Mouse (Mus musculus): ENCODE measurements around the gene Pnck. TPM values are rescaled to one million over a fixed set of nuclear protein-coding genes. Genes with fewer than 3 reads are reported as not detected.

Gene Pnck
- polyA plus RNA-seq, 1 experiment from 2014 or later: 143 TPM

- H3K4me2 ChIP-seq (ENCODE audit: low read length): no peak overlapping the region
- no peak for ATAC-seq
- H3K4me3 ChIP-seq (replicated peaks; ENCODE audit: low read length): no peak overlapping the region
- H3K9me3 ChIP-seq (ENCODE audit: control insufficient read depth, low read length): no peaks in the 10 kb centered on the region
- no peak overlapping the region for H3K9ac ChIP-seq (replicated peaks; ENCODE audit: low read depth, low read length)
- no peaks in the 10 kb centered on the region for H3K27me3 ChIP-seq (replicated peaks; ENCODE audit: control insufficient read depth, insufficient read depth, low read length)
- H3K36me3 ChIP-seq (ENCODE audit: control insufficient read depth, insufficient read depth): no peaks in the 10 kb centered on the region
- no peak overlapping the region for H3K27ac ChIP-seq (ENCODE audit: low read length)
- H3K4me1 ChIP-seq (replicated peaks; ENCODE audit: control insufficient read depth, insufficient read depth, low read length): peaks cover under 1% of the 10 kb centered on the region; the same call in 1 of the 2 replicates
- WGBS: 88% methylated on average over 6 of the region's 6 CpGs
These were observed 6.5 kb downstream of the Pnck start for GRCm38 (mm10) chrX:73653392-73653791.

DNA sequence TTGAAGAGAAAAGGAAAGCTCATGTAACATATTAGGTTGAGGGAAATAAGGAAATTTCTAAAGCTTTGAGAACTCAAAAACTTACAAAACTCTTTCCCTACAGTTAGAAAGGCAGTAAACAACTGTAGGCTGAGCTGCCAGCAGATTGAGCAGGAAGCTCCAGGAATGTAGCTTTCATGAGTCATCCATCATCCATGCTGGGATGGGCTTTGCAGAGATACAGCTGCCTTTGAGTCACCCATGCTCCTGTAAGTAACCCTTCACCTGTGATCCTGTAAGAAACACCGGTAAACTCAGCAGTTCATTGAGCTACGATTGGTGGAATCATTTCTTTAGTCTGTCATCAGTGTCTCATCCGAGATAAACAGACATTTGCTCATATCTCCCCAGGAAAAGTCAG is 9.0 kb downstream of the Pnck start:
- Histone ChIP-seq H3K4me2 (ENCODE audit: low read length) (no peak overlapping the region), H3K27ac (ENCODE audit: low read length) (no peak overlapping the region), H3K27me3 (replicated peaks; ENCODE audit: control insufficient read depth, insufficient read depth, low read length) (no peaks in the 10 kb centered on the region), H3K4me3 (replicated peaks; ENCODE audit: low read length) (no peak overlapping the region), H3K4me1 (replicated peaks; ENCODE audit: control insufficient read depth, insufficient read depth, low read length) (no peaks in the 10 kb centered on the region), H3K9me3 (ENCODE audit: control insufficient read depth, low read length) (no peaks in the 10 kb centered on the region), H3K36me3 (ENCODE audit: control insufficient read depth, insufficient read depth) (no peaks in the 10 kb centered on the region), H3K9ac (replicated peaks; ENCODE audit: low read depth, low read length) (no peak overlapping the region)
- WGBS: 81% methylated on average over 3 of the region's 3 CpGs
- ATAC-seq: no peak

- no peak overlapping the region for H3K4me3 ChIP-seq (replicated peaks; ENCODE audit: low read length)
- H3K9me3 ChIP-seq (ENCODE audit: control insufficient read depth, low read length): no peaks in the 10 kb centered on the region
- WGBS: 26% methylated on average over 4 of the region's 4 CpGs
- no peaks in the 10 kb centered on the region for H3K4me1 ChIP-seq (replicated peaks; ENCODE audit: control insufficient read depth, insufficient read depth, low read length)
- no peaks in the 10 kb centered on the region for H3K36me3 ChIP-seq (ENCODE audit: control insufficient read depth, insufficient read depth)
- no peak overlapping the region for H3K4me2 ChIP-seq (ENCODE audit: low read length)
- H3K27ac ChIP-seq (ENCODE audit: low read length): no peak overlapping the region
- no peak overlapping the region for H3K9ac ChIP-seq (replicated peaks; ENCODE audit: low read depth, low read length)
- H3K27me3 ChIP-seq (replicated peaks; ENCODE audit: control insufficient read depth, insufficient read depth, low read length): peaks cover 6% of the 10 kb centered on the region; the same call in 1 of the 2 replicates
- ATAC-seq: no peak
These were observed 14.8 kb downstream of the Pnck start for GRCm38 (mm10) chrX:73645121-73645520.

DNA sequence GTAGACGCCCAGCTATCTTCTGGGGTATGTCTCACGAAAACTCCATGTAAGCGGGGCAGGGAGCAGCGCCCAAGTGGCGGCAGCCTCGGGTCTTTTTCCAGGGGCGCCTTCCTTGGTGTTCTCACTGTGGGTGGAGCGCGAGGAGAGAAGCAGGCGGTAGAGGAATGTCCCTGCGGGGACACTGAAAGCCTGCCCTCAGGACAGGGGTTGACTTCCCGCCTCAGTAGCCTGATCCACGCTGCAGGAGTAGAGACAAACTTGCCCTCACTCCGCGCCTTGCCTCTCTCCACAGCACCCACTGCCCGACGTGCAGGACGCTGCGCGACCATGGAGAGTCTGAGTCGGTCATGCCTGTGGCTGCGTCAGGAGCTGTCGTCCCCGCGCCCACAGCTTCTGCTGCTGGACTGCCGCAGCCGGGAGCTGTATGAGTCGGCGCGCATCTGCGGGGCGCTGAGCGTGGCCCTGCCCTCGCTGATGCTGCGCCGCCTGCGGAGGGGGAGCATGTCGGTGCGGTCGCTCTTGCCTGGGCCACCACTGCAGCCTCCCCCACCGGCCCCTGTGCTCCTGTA is 19.9 kb downstream of the Pnck start:
- Histone ChIP-seq H3K36me3 (ENCODE audit: control insufficient read depth, insufficient read depth) (no peaks in the 10 kb centered on the region), H3K27ac (ENCODE audit: low read length) (no peak overlapping the region), H3K4me3 (replicated peaks; ENCODE audit: low read length) (peak overlapping the region; percentile 37), H3K4me1 (replicated peaks; ENCODE audit: control insufficient read depth, insufficient read depth, low read length) (no peaks in the 10 kb centered on the region), H3K9me3 (ENCODE audit: control insufficient read depth, low read length) (no peaks in the 10 kb centered on the region), H3K9ac (replicated peaks; ENCODE audit: low read depth, low read length) (no peak overlapping the region), H3K27me3 (replicated peaks; ENCODE audit: control insufficient read depth, insufficient read depth, low read length) (peaks cover 36% of the 10 kb centered on the region), H3K4me2 (ENCODE audit: low read length) (peak overlapping the region; percentile 54)
- 14% methylated on average over 39 of the region's 41 CpGs for WGBS
- no peak for ATAC-seq

DNA sequence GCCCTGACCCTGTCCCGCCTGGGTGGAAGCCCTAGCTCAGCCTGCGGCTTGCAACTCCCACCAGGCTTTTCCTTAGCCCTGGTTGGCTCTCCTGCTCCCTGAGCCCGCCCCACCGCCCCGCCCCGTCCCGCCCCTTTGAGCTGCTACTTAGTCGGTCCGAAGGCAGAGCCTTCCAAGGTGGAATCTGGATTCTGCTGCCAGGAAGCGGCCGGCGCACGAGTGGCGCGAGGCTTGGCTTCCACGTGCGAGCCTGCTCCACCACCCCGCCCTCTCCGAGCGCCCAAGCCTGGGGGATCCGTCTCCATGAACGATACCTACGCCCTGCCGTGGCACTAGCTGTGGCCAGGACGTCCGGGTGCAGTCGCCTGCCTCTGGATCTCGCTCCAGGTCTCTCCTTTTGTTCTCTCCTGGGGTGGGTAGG is 20.7 kb downstream of the Pnck start, which contains the start of gene Dusp9:
TSS of gene Dusp9 (plus strand) at position 165 of the 421 bp plus-strand sequence.
- Histone ChIP-seq H3K9ac (replicated peaks; ENCODE audit: low read depth, low read length) (0 out of 2 replicates have a peak within 1 kb of the TSS, but pooled peaks have one; percentile 42), H3K4me2 (ENCODE audit: low read length) (peak within 1 kb of the TSS; percentile 54)
- WGBS: 16% methylated on average over 14 of the region's 28 CpGs

GRCm38 (mm10) chrX:73637415-73637814 is 22.5 kb downstream of the Pnck start:
- Histone ChIP-seq H3K27ac (ENCODE audit: low read length) (no peak overlapping the region), H3K9me3 (ENCODE audit: control insufficient read depth, low read length) (no peaks in the 10 kb centered on the region), H3K27me3 (replicated peaks; ENCODE audit: control insufficient read depth, insufficient read depth, low read length) (peaks cover 36% of the 10 kb centered on the region), H3K4me3 (replicated peaks; ENCODE audit: low read length) (peak overlapping the region; percentile 37), H3K36me3 (ENCODE audit: control insufficient read depth, insufficient read depth) (no peaks in the 10 kb centered on the region), H3K4me2 (ENCODE audit: low read length) (peak overlapping the region; percentile 53), H3K4me1 (replicated peaks; ENCODE audit: control insufficient read depth, insufficient read depth, low read length) (no peaks in the 10 kb centered on the region), H3K9ac (replicated peaks; ENCODE audit: low read depth, low read length) (no peak overlapping the region)
- WGBS: 29% methylated on average over 13 of the region's 19 CpGs
- no peak for ATAC-seq

More for the DNA sequence above, 20.7 kb downstream of the Pnck start, which contains the start of gene Dusp9:
- H3K27me3 ChIP-seq (replicated peaks; ENCODE audit: control insufficient read depth, insufficient read depth, low read length): peaks cover 36% of the 10 kb centered on the region
- no peaks in the 10 kb centered on the region for H3K4me1 ChIP-seq (replicated peaks; ENCODE audit: control insufficient read depth, insufficient read depth, low read length)
- H3K9me3 ChIP-seq (ENCODE audit: control insufficient read depth, low read length): no peaks in the 10 kb centered on the region
- no peak within 1 kb of the TSS for H3K27ac ChIP-seq (ENCODE audit: low read length)
- ATAC-seq: peak; percentile 75
- no peaks in the 10 kb centered on the region for H3K36me3 ChIP-seq (ENCODE audit: control insufficient read depth, insufficient read depth)
- peak within 1 kb of the TSS; percentile 37 for H3K4me3 ChIP-seq (replicated peaks; ENCODE audit: low read length)

DNA sequence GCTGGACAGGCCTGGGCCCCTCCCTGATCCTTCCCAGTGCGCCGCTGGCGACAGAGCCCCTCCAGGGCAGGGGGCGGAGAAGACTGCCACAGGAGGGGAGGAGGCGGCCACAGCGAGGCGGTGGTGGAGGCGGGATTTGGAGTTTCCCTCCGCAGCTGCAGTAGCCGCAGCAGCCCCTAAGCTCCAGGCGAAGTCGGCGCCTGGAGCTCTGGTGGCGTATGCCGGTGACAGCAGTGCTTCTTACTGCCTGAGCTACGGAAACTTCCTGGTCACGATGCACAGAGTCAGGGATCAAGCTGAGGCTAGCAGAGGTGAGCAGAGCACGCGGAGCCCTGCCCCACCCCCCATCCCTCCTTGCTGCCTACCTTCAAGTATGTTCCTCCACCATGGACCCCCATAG is 24.5 kb downstream of the Pnck start:
- H3K27me3 ChIP-seq (replicated peaks; ENCODE audit: control insufficient read depth, insufficient read depth, low read length): peaks cover 31% of the 10 kb centered on the region
- peak overlapping the region; percentile 8; the same call in 1 of the 2 replicates for H3K4me3 ChIP-seq (replicated peaks; ENCODE audit: low read length)
- no peak for ATAC-seq
- no peak overlapping the region for H3K9ac ChIP-seq (replicated peaks; ENCODE audit: low read depth, low read length)
- H3K36me3 ChIP-seq (ENCODE audit: control insufficient read depth, insufficient read depth): no peaks in the 10 kb centered on the region
- H3K9me3 ChIP-seq (ENCODE audit: control insufficient read depth, low read length): no peaks in the 10 kb centered on the region
- H3K4me2 ChIP-seq (ENCODE audit: low read length): peak overlapping the region; percentile 32
- no peak overlapping the region for H3K27ac ChIP-seq (ENCODE audit: low read length)
- H3K4me1 ChIP-seq (replicated peaks; ENCODE audit: control insufficient read depth, insufficient read depth, low read length): no peaks in the 10 kb centered on the region
- WGBS: 17% methylated on average over 18 of the region's 19 CpGs

- Histone ChIP-seq H3K36me3 (ENCODE audit: control insufficient read depth, insufficient read depth) (no peaks in the 10 kb centered on the region), H3K4me3 (replicated peaks; ENCODE audit: low read length) (no peak overlapping the region), H3K9me3 (ENCODE audit: control insufficient read depth, low read length) (no peaks in the 10 kb centered on the region), H3K27me3 (replicated peaks; ENCODE audit: control insufficient read depth, insufficient read depth, low read length) (no peaks in the 10 kb centered on the region), H3K4me2 (ENCODE audit: low read length) (no peak overlapping the region), H3K27ac (ENCODE audit: low read length) (no peak overlapping the region), H3K4me1 (replicated peaks; ENCODE audit: control insufficient read depth, insufficient read depth, low read length) (no peaks in the 10 kb centered on the region), H3K9ac (replicated peaks; ENCODE audit: low read depth, low read length) (no peak overlapping the region)
- no peak for ATAC-seq
These were observed 32.9 kb downstream of the Pnck start for GRCm38 (mm10) chrX:73626981-73627380.

DNA sequence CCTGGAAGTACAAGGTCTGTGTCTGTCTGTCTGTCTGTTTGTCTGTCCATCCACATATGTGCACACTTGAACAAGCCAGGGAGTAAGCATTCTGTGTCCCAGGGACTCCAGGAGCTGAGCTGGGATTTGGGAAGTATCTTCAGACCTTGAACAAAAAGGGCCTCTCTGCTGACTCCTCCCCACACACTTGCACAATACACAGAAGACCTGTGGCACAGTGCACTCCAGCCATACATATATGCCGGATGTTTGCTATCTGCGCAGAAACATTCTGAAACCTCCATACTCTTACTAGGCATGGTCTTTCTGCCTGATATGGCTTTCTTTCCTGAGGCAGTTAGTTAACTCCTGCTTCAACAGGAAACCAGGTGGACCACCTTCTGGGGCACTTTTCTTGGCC is 40.0 kb downstream of the Pnck start:
- Histone ChIP-seq H3K27ac (ENCODE audit: low read length) (no peak overlapping the region), H3K4me1 (replicated peaks; ENCODE audit: control insufficient read depth, insufficient read depth, low read length) (no peaks in the 10 kb centered on the region), H3K36me3 (ENCODE audit: control insufficient read depth, insufficient read depth) (no peaks in the 10 kb centered on the region), H3K4me2 (ENCODE audit: low read length) (no peak overlapping the region), H3K27me3 (replicated peaks; ENCODE audit: control insufficient read depth, insufficient read depth, low read length) (no peaks in the 10 kb centered on the region), H3K9me3 (ENCODE audit: control insufficient read depth, low read length) (no peaks in the 10 kb centered on the region), H3K9ac (replicated peaks; ENCODE audit: low read depth, low read length) (no peak overlapping the region), H3K4me3 (replicated peaks; ENCODE audit: low read length) (no peak overlapping the region)
- WGBS: 88% methylated on average over 2 of the region's 2 CpGs
- no peak for ATAC-seq

DNA sequence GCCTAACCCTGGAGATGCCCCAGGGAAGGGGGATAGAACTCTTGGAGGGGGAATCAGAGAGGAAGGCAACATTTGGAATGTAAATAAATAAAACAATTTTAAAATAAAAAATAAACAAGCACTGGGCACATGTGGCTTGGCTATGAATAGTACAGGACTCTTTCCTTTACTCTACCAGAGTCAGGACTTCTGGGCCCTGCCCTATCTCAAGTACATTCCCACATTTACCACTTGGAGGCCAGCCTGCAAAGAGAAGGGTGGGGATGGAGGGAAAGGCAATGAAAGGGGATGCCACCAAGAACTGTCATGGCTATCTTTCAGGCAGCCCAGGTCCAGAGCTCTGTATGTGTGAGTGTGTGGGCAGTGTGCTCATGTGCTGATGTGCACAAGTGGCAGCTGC is 40.5 kb downstream of the Pnck start:
- Histone ChIP-seq H3K4me3 (replicated peaks; ENCODE audit: low read length) (no peak overlapping the region), H3K9ac (replicated peaks; ENCODE audit: low read depth, low read length) (no peak overlapping the region), H3K27ac (ENCODE audit: low read length) (no peak overlapping the region), H3K4me1 (replicated peaks; ENCODE audit: control insufficient read depth, insufficient read depth, low read length) (no peaks in the 10 kb centered on the region), H3K36me3 (ENCODE audit: control insufficient read depth, insufficient read depth) (no peaks in the 10 kb centered on the region), H3K4me2 (ENCODE audit: low read length) (no peak overlapping the region), H3K27me3 (replicated peaks; ENCODE audit: control insufficient read depth, insufficient read depth, low read length) (no peaks in the 10 kb centered on the region), H3K9me3 (ENCODE audit: control insufficient read depth, low read length) (no peaks in the 10 kb centered on the region)
- ATAC-seq: no peak

Measured in forebrain, embryonic 16.5 days (tissue).